Mouse (Mus musculus): ENCODE measurements around the gene Irf8.

Irf8 gene

GRCm38 (mm10) chr8:120735770-120736481 is at the start of gene Irf8:
TSS of gene Irf8 (plus strand) at chr8:120736358.
- in situ Hi-C loops (cut with MboI, MseI) = no loop called here

- in situ Hi-C loops (cut with MboI, MseI) = no loop called here
Observed at GRCm38 (mm10) chr8:120686576-120686975, 49.6 kb upstream of the Irf8 start.

GRCm38 (mm10) chr8:120687786-120688185 is 48.4 kb upstream of the Irf8 start:
- in situ Hi-C loops (cut with MboI, MseI) = no loop called here

GRCm38 (mm10) chr8:120688511-120688910 is 47.6 kb upstream of the Irf8 start:
- in situ Hi-C loops (cut with MboI, MseI) = no loop called here

- in situ Hi-C loops (cut with MboI, MseI) = loop anchor here (5.0 kb wide), 2 partner anchors 39 to 99 kb away; no protein-coding TSS in a partner anchor
Observed at GRCm38 (mm10) chr8:120692934-120693333, 43.2 kb upstream of the Irf8 start.

- in situ Hi-C loops (cut with MboI, MseI) = loop anchor here (5.0 kb wide), 2 partner anchors 38 to 98 kb away; no protein-coding TSS in a partner anchor
Observed at GRCm38 (mm10) chr8:120693861-120694493, 42.2 kb upstream of the Irf8 start.

GRCm38 (mm10) chr8:120696401-120697153 is 39.6 kb upstream of the Irf8 start:
- in situ Hi-C loops (cut with MboI, MseI) = no loop called here

- in situ Hi-C loops (cut with MboI, MseI) = no loop called here
Observed at GRCm38 (mm10) chr8:120697154-120697978, 38.8 kb upstream of the Irf8 start.

- in situ Hi-C loops (cut with MboI, MseI) = no loop called here
Observed at GRCm38 (mm10) chr8:120697979-120698272, 38.2 kb upstream of the Irf8 start.

- in situ Hi-C loops (cut with MboI, MseI) = no loop called here
Observed at GRCm38 (mm10) chr8:120698426-120698825, 37.7 kb upstream of the Irf8 start.

- in situ Hi-C loops (cut with MboI, MseI) = no loop called here
Observed at GRCm38 (mm10) chr8:120699079-120699478, 37.1 kb upstream of the Irf8 start.

- in situ Hi-C loops (cut with MboI, MseI) = no loop called here
Observed at GRCm38 (mm10) chr8:120699565-120699964, 36.6 kb upstream of the Irf8 start.

GRCm38 (mm10) chr8:120700053-120700452 is 36.1 kb upstream of the Irf8 start:
- in situ Hi-C loops (cut with MboI, MseI) = loop anchor here (10.0 kb wide), 2 partner anchors 885 to 1585 kb away; partner anchors contain the start of gene Zfpm1

- in situ Hi-C loops (cut with MboI, MseI) = loop anchor here (10.0 kb wide), 2 partner anchors 887 to 1583 kb away; partner anchors contain the start of gene Zfpm1
Observed at GRCm38 (mm10) chr8:120701758-120702465, 34.2 kb upstream of the Irf8 start.

- in situ Hi-C loops (cut with MboI, MseI) = loop anchor here (10.0 kb wide), 2 partner anchors 889 to 1581 kb away; partner anchors contain the start of gene Zfpm1
Observed at GRCm38 (mm10) chr8:120704203-120704602, 32.0 kb upstream of the Irf8 start.

GRCm38 (mm10) chr8:120705163-120705562 is 31.0 kb upstream of the Irf8 start:
- in situ Hi-C loops (cut with MboI, MseI) = loop anchor here (10.0 kb wide), 2 partner anchors 890 to 1580 kb away; partner anchors contain the start of gene Zfpm1

- in situ Hi-C loops (cut with MboI, MseI) = loop anchor here (10.0 kb wide), 2 partner anchors 891 to 1579 kb away; partner anchors contain the start of gene Zfpm1
Observed at GRCm38 (mm10) chr8:120706193-120706592, 30.0 kb upstream of the Irf8 start.

GRCm38 (mm10) chr8:120709176-120709575 is 27.0 kb upstream of the Irf8 start:
- in situ Hi-C loops (cut with MboI, MseI) = loop anchor here (10.0 kb wide), 2 partner anchors 894 to 1576 kb away; partner anchors contain the start of gene Zfpm1

GRCm38 (mm10) chr8:120715200-120715599 is 21.0 kb upstream of the Irf8 start:
- in situ Hi-C loops (cut with MboI, MseI) = no loop called here

- in situ Hi-C loops (cut with MboI, MseI) = no loop called here
Observed at GRCm38 (mm10) chr8:120715996-120716680, 20.0 kb upstream of the Irf8 start.

Data from regulatory T cell (primary cell).